Comparison of ENCODE assay signal across 14 mouse cellular contexts in the genomic region with DNA sequence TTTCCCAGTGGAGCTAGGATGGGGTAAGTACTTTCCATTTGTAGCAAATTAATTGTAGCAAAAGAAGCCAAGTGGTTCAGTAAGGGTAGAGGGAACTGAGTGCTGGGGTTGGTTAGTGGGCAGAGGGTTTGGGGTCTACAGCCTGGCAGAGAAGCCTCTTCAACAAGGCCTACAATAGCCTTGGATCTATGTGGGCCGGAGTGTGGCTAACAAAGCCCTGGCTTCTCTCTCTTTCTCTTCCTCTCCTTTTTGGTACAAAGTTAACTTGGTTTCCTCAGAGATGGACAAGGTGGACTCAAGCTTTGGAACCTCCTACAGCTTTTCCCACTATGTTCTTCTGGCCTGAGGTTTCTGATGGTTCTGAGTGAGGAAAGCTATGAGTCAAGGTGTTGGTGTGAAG. TPM values are rescaled to one million over a fixed set of nuclear protein-coding genes. Genes with fewer than 3 reads are reported as not detected.
DNase-seq lines count a peak whose midpoint lies in the region; ATAC-seq and TF ChIP-seq lines count a peak whose summit lies in the region.
"Had no signal": no experiment of that assay in that cellular context is flagged by ENCODE, and none has a peak within 500 bp of the region (broad histone marks: within the 10 kb centered on the region; RNA-seq: fewer than 3 reads in every experiment).

No protein-coding gene starts in this region.

- H3K27me3 ChIP-seq in kidney, postnatal 0 days (ENCODE audit: insufficient read depth, low read length) = no peaks in the 10 kb centered on the region
- H3K27me3 ChIP-seq in hindbrain, embryonic 14.5 days (ENCODE audit: control insufficient read depth, insufficient read depth, low read length) = peaks cover 90% of the 10 kb centered on the region
- H3K27me3 ChIP-seq in limb, embryonic 10.5 days (ENCODE audit: low read depth, poor library complexity, severe bottlenecking) = peaks cover 42% of the 10 kb centered on the region
- H3K27me3 ChIP-seq in stomach, embryonic 14.5 days (ENCODE audit: control insufficient read depth, insufficient read depth, low read length) = no peaks in the 10 kb centered on the region

- peaks cover 24% of the 10 kb centered on the region for H3K4me1 ChIP-seq in kidney, postnatal 0 days (replicated peaks; ENCODE audit: insufficient read depth, low read length)
- H3K4me1 ChIP-seq in hindbrain, embryonic 14.5 days (replicated peaks; ENCODE audit: control insufficient read depth, insufficient read depth, low read length) = no peaks in the 10 kb centered on the region
- H3K4me1 ChIP-seq in limb, embryonic 10.5 days = peaks cover 94% of the 10 kb centered on the region
- H3K4me1 ChIP-seq in stomach, embryonic 14.5 days (ENCODE audit: control insufficient read depth, insufficient read depth, low read length) = peaks cover 17% of the 10 kb centered on the region
- H3K4me1 ChIP-seq: liver, embryonic 15.5 days had no signal

- H3K4me2 ChIP-seq in kidney, postnatal 0 days (ENCODE audit: low read length) = peak overlapping the region; percentile 0; the same call in 1 of the 2 replicates
- peak overlapping the region; percentile 81 for H3K4me2 ChIP-seq in hindbrain, embryonic 14.5 days (replicated peaks)
- peak overlapping the region; percentile 78 for H3K4me2 ChIP-seq in stomach, embryonic 14.5 days (replicated peaks; ENCODE audit: low read depth, low read length)
- H3K4me2 ChIP-seq: liver, embryonic 15.5 days had no signal

- no peak for TF ChIP-seq CTCF in kidney, postnatal 0 days (IDR thresholded peaks at IDR 0.05; ENCODE audit: low read depth)

- 56% methylated on average over 1 of the region's 1 CpGs for WGBS in kidney, postnatal 0 days
- 5% methylated on average over 1 of the region's 1 CpGs for WGBS in hindbrain, embryonic 14.5 days
- WGBS in limb, embryonic 10.5 days = 17% methylated on average over 1 of the region's 1 CpGs
- 55% methylated on average over 1 of the region's 1 CpGs for WGBS in stomach, embryonic 14.5 days

- H3K4me3 ChIP-seq in kidney, postnatal 0 days (replicated peaks; ENCODE audit: low read depth, low read length) = no peak overlapping the region; the same call in 1 of the 2 replicates
- H3K4me3 ChIP-seq in hindbrain, embryonic 14.5 days (replicated peaks; ENCODE audit: low read length) = peak overlapping the region; percentile 50
- H3K4me3 ChIP-seq in limb, embryonic 10.5 days = peak overlapping the region; percentile 34
- peak overlapping the region; percentile 90 for H3K4me3 ChIP-seq in stomach, embryonic 14.5 days (ENCODE audit: low read depth, low read length)
- H3K4me3 ChIP-seq: liver, embryonic 15.5 days; midbrain, embryonic 10.5 days; myocyte had no signal

- no peak overlapping the region for H3K9ac ChIP-seq in kidney, postnatal 0 days (ENCODE audit: low read depth, low read length)
- H3K9ac ChIP-seq in hindbrain, embryonic 14.5 days = peak overlapping the region; percentile 61
- peak overlapping the region; percentile 56 for H3K9ac ChIP-seq in stomach, embryonic 14.5 days (replicated peaks; ENCODE audit: low read depth, low read length)
- H3K9ac ChIP-seq: liver, embryonic 15.5 days had no signal

- ATAC-seq in kidney, postnatal 0 days (replicated peaks; ENCODE audit: low FRiP score, low read depth) = no peak
- no peak for ATAC-seq in hindbrain, embryonic 14.5 days (ENCODE audit: low FRiP score)
- ATAC-seq in stomach, embryonic 14.5 days (ENCODE audit: insufficient number of reproducible peaks, insufficient read depth, low FRiP score, low read depth) = no peak
- no peak for ATAC-seq in inflammation-experienced regulatory T-cells, adult 6 months

- H3K27ac ChIP-seq in kidney, postnatal 0 days = no peak overlapping the region
- H3K27ac ChIP-seq in hindbrain, embryonic 14.5 days = peak overlapping the region; percentile 95
- peak overlapping the region; percentile 82 for H3K27ac ChIP-seq in limb, embryonic 10.5 days
- H3K27ac ChIP-seq in stomach, embryonic 14.5 days (ENCODE audit: low read length) = peak overlapping the region; percentile 90
- H3K27ac ChIP-seq: liver, embryonic 15.5 days; midbrain, embryonic 10.5 days had no signal

- no peak for DNase-seq in kidney, postnatal 0 days (ENCODE audit: low spot score)
- no peak for DNase-seq in kidney, adult 11 months
- no peak for DNase-seq in hindbrain, embryonic 14.5 days (ENCODE audit: low spot score)
- peak; percentile 51 for DNase-seq in limb, embryonic 10.5 days (ENCODE audit: low spot score)
- DNase-seq in right cerebral cortex, postnatal 4 days = no peak
- DNase-seq: cerebellum, adult 18-20 months; heart, postnatal 36 days; spleen, adult 18-20 months; thymus, adult 2 months had no signal

- H3K9me3 ChIP-seq in kidney, postnatal 0 days (replicated peaks; ENCODE audit: low read length) = no peaks in the 10 kb centered on the region
- H3K9me3 ChIP-seq in hindbrain, embryonic 14.5 days (ENCODE audit: control insufficient read depth, low read length) = no peaks in the 10 kb centered on the region
- H3K9me3 ChIP-seq in limb, embryonic 10.5 days (replicated peaks) = no peaks in the 10 kb centered on the region
- H3K9me3 ChIP-seq in stomach, embryonic 14.5 days (ENCODE audit: control insufficient read depth, low read depth, low read length) = no peaks in the 10 kb centered on the region
- H3K9me3 ChIP-seq: liver, embryonic 15.5 days; midbrain, embryonic 10.5 days had no signal

- H3K36me3 ChIP-seq in kidney, postnatal 0 days (ENCODE audit: insufficient read depth, low read length) = 0 out of 2 replicates have a peak, but pooled peaks cover 11% of the 10 kb centered on the region
- H3K36me3 ChIP-seq in hindbrain, embryonic 14.5 days (replicated peaks; ENCODE audit: control insufficient read depth, insufficient read depth) = no peaks in the 10 kb centered on the region
- H3K36me3 ChIP-seq in limb, embryonic 10.5 days = peaks cover 56% of the 10 kb centered on the region
- peaks cover 5% of the 10 kb centered on the region; the same call in 1 of the 2 replicates for H3K36me3 ChIP-seq in stomach, embryonic 14.5 days (ENCODE audit: control insufficient read depth, insufficient read depth, low read length)
- H3K36me3 ChIP-seq: liver, embryonic 15.5 days; midbrain, embryonic 10.5 days had no signal

RNA-seq across cellular contexts. Expression of a gene that starts 3.1 kb away (rescaled TPM):
- 9.7 and 10.4 TPM in 2 replicates for polyA plus RNA-seq in kidney, postnatal 0 days (2015; fragmentation: Nextera tagmentation; extraction: Ambion mirVana)
- 175 and 180 TPM in 2 replicates for polyA plus RNA-seq in hindbrain, embryonic 14.5 days (2014; fragmentation: Nextera tagmentation; extraction: Ambion mirVana)
- polyA plus RNA-seq in limb, embryonic 10.5 days (2016; fragmentation: Nextera tagmentation; extraction: Ambion mirVana) = 9.8 and 10.4 TPM in 2 replicates
- 24.4 and 27.1 TPM in 2 replicates for polyA plus RNA-seq in stomach, embryonic 14.5 days (2014; fragmentation: Nextera tagmentation; extraction: Ambion mirVana)
- polyA plus RNA-seq in inflammation-experienced regulatory T-cells, adult 6 months (2017; shearing (Covaris generic)) = not detected
- polyA plus RNA-seq: midbrain, embryonic 10.5 days had no signal

RNA-seq across cellular contexts. Expression of a gene that starts 7.3 kb away (rescaled TPM):
- polyA plus RNA-seq in kidney, postnatal 0 days (2015; fragmentation: Nextera tagmentation; extraction: Ambion mirVana) = 2.8 and 3.0 TPM in 2 replicates
- polyA plus RNA-seq in hindbrain, embryonic 14.5 days (2014; fragmentation: Nextera tagmentation; extraction: Ambion mirVana) = 25.4 and 29.8 TPM in 2 replicates
- 3.5 and 4.1 TPM in 2 replicates for polyA plus RNA-seq in limb, embryonic 10.5 days (2016; fragmentation: Nextera tagmentation; extraction: Ambion mirVana)
- polyA plus RNA-seq in stomach, embryonic 14.5 days (2014; fragmentation: Nextera tagmentation; extraction: Ambion mirVana) = 3.4 TPM in 2 replicates
- polyA plus RNA-seq in inflammation-experienced regulatory T-cells, adult 6 months (2017; shearing (Covaris generic)) = not detected
- polyA plus RNA-seq: liver, embryonic 15.5 days; midbrain, embryonic 10.5 days had no signal

RNA-seq across cellular contexts. Expression of a gene that starts 9.7 kb away (rescaled TPM):
- 1.6 and 2.2 TPM in 2 replicates for polyA plus RNA-seq in kidney, postnatal 0 days (2015; fragmentation: Nextera tagmentation; extraction: Ambion mirVana)
- polyA plus RNA-seq in hindbrain, embryonic 14.5 days (2014; fragmentation: Nextera tagmentation; extraction: Ambion mirVana) = 19.7 and 22.5 TPM in 2 replicates
- polyA plus RNA-seq in limb, embryonic 10.5 days (2016; fragmentation: Nextera tagmentation; extraction: Ambion mirVana) = 1.6 and 1.8 TPM in 2 replicates
- 6.7 and 6.8 TPM in 2 replicates for polyA plus RNA-seq in stomach, embryonic 14.5 days (2014; fragmentation: Nextera tagmentation; extraction: Ambion mirVana)
- polyA plus RNA-seq in inflammation-experienced regulatory T-cells, adult 6 months (2017; shearing (Covaris generic)) = not detected
- polyA plus RNA-seq: midbrain, embryonic 10.5 days had no signal

RNA-seq across cellular contexts. Expression of a gene that starts 11.9 kb away (rescaled TPM):
- 4.8 and 6.0 TPM in 2 replicates for polyA plus RNA-seq in kidney, postnatal 0 days (2015; fragmentation: Nextera tagmentation; extraction: Ambion mirVana)
- polyA plus RNA-seq in hindbrain, embryonic 14.5 days (2014; fragmentation: Nextera tagmentation; extraction: Ambion mirVana) = 21.7 and 24.9 TPM in 2 replicates
- 7.0 and 7.9 TPM in 2 replicates for polyA plus RNA-seq in limb, embryonic 10.5 days (2016; fragmentation: Nextera tagmentation; extraction: Ambion mirVana)
- 15.5 and 16.0 TPM in 2 replicates for polyA plus RNA-seq in stomach, embryonic 14.5 days (2014; fragmentation: Nextera tagmentation; extraction: Ambion mirVana)
- not detected for polyA plus RNA-seq in inflammation-experienced regulatory T-cells, adult 6 months (2017; shearing (Covaris generic))
- polyA plus RNA-seq: midbrain, embryonic 10.5 days had no signal

RNA-seq across cellular contexts. Expression of a gene that starts 11.9 kb away (rescaled TPM):
- polyA plus RNA-seq in kidney, postnatal 0 days (2015; fragmentation: Nextera tagmentation; extraction: Ambion mirVana) = 0.66 and 2.1 TPM in 2 replicates
- not detected in 2 replicates for polyA plus RNA-seq in hindbrain, embryonic 14.5 days (2014; fragmentation: Nextera tagmentation; extraction: Ambion mirVana)
- 0.79 and 1.2 TPM in 2 replicates for polyA plus RNA-seq in limb, embryonic 10.5 days (2016; fragmentation: Nextera tagmentation; extraction: Ambion mirVana)
- not detected in 2 replicates for polyA plus RNA-seq in stomach, embryonic 14.5 days (2014; fragmentation: Nextera tagmentation; extraction: Ambion mirVana)
- polyA plus RNA-seq in inflammation-experienced regulatory T-cells, adult 6 months (2017; shearing (Covaris generic)) = not detected
- polyA plus RNA-seq: liver, embryonic 15.5 days; midbrain, embryonic 10.5 days had no signal

Comparison
In these comparisons a context has a peak if more than half of its experiments do, and no peak if none do; other contexts are left out.
1. H3K4me2 ChIP-seq: peak in every context shown above with its lines; median percentile 81 in hindbrain, embryonic 14.5 days; 78 in stomach, embryonic 14.5 days; 0 in kidney, postnatal 0 days.
2. RNA of a gene that starts 3.1 kb away (polyA plus RNA-seq): 175 to 180 TPM in hindbrain, embryonic 14.5 days, 24.4 to 27.1 TPM in stomach, embryonic 14.5 days, 9.7 to 10.4 TPM in kidney, postnatal 0 days and 9.8 to 10.4 TPM in limb, embryonic 10.5 days; not detected in inflammation-experienced regulatory T-cells, adult 6 months; every median in the first group is over 10 times any median in the second.